In genomic region chr11:78240193-78240857, GRCm38 (mm10) we compare ENCODE assay signal across 11 mouse cellular contexts. TPM values are rescaled to one million over a fixed set of nuclear protein-coding genes. Genes with fewer than 3 reads are reported as not detected.
DNase-seq lines count a peak whose midpoint lies in the region; ATAC-seq and TF ChIP-seq lines count a peak whose summit lies in the region.
"Had no signal": no experiment of that assay in that cellular context is flagged by ENCODE, and none has a peak within 500 bp of the region (broad histone marks: within the 10 kb centered on the region; RNA-seq: fewer than 3 reads in every experiment).

No protein-coding gene starts in this region.

- H3K4me3 ChIP-seq in forebrain, postnatal 0 days (ENCODE audit: low read depth, low read length) = no peak overlapping the region
- H3K4me3 ChIP-seq in forebrain, embryonic 13.5 days = no peak overlapping the region
- no peak overlapping the region for H3K4me3 ChIP-seq in midbrain, embryonic 11.5 days (ENCODE audit: low read depth, low read length)
- no peak overlapping the region for H3K4me3 ChIP-seq in midbrain, embryonic 14.5 days (replicated peaks; ENCODE audit: low read depth, low read length)
- no peak overlapping the region for H3K4me3 ChIP-seq in intestine, postnatal 0 days (ENCODE audit: low read depth, low read length)
- H3K4me3 ChIP-seq: liver, embryonic 12.5 days had no signal

- no peak overlapping the region for H3K4me2 ChIP-seq in forebrain, postnatal 0 days (ENCODE audit: low read depth)
- no peak overlapping the region for H3K4me2 ChIP-seq in forebrain, embryonic 13.5 days
- no peak overlapping the region for H3K4me2 ChIP-seq in midbrain, embryonic 11.5 days
- H3K4me2 ChIP-seq in midbrain, embryonic 14.5 days (ENCODE audit: low read length) = no peak overlapping the region
- no peak overlapping the region for H3K4me2 ChIP-seq in intestine, postnatal 0 days (replicated peaks; ENCODE audit: low read depth)
- H3K4me2 ChIP-seq: liver, embryonic 12.5 days had no signal

- no peak for ATAC-seq in forebrain, postnatal 0 days
- ATAC-seq in forebrain, embryonic 13.5 days = no peak
- ATAC-seq in midbrain, embryonic 11.5 days (ENCODE audit: low FRiP score) = no peak
- no peak for ATAC-seq in midbrain, embryonic 14.5 days (ENCODE audit: low FRiP score, low TSS enrichment)
- no peak for ATAC-seq in intestine, postnatal 0 days
- ATAC-seq: liver, embryonic 12.5 days had no signal

- no peak for TF ChIP-seq CTCF in forebrain, postnatal 0 days (IDR thresholded peaks at IDR 0.05; ENCODE audit: low read depth)
- TF ChIP-seq CTCF in intestine, postnatal 0 days (IDR thresholded peaks at IDR 0.05; ENCODE audit: low read depth) = no peak

- 0 out of 2 replicates have a peak, but pooled peaks cover 6% of the 10 kb centered on the region for H3K4me1 ChIP-seq in forebrain, postnatal 0 days (ENCODE audit: insufficient read depth)
- H3K4me1 ChIP-seq in forebrain, embryonic 13.5 days = peaks cover 22% of the 10 kb centered on the region
- H3K4me1 ChIP-seq in midbrain, embryonic 11.5 days (ENCODE audit: control insufficient read depth, insufficient read depth, low read length) = peaks cover 10% of the 10 kb centered on the region
- H3K4me1 ChIP-seq in midbrain, embryonic 14.5 days (ENCODE audit: control insufficient read depth, insufficient read depth, low read length) = peaks cover 10% of the 10 kb centered on the region
- peaks cover 5% of the 10 kb centered on the region for H3K4me1 ChIP-seq in intestine, postnatal 0 days (replicated peaks; ENCODE audit: control insufficient read depth, insufficient read depth, low read length)

- H3K27ac ChIP-seq in forebrain, postnatal 0 days (ENCODE audit: low read depth, low read length) = no peak overlapping the region
- H3K27ac ChIP-seq in forebrain, embryonic 13.5 days = no peak overlapping the region
- no peak overlapping the region for H3K27ac ChIP-seq in midbrain, embryonic 11.5 days (ENCODE audit: low read depth, low read length)
- no peak overlapping the region for H3K27ac ChIP-seq in midbrain, embryonic 14.5 days (replicated peaks; ENCODE audit: low read depth, low read length)
- no peak overlapping the region for H3K27ac ChIP-seq in intestine, postnatal 0 days (ENCODE audit: low read depth, low read length)
- H3K27ac ChIP-seq: liver, embryonic 12.5 days had no signal

- peaks cover 17% of the 10 kb centered on the region; the same call in 1 of the 2 replicates for H3K36me3 ChIP-seq in forebrain, postnatal 0 days (ENCODE audit: insufficient read depth)
- H3K36me3 ChIP-seq in forebrain, embryonic 13.5 days (ENCODE audit: poor library complexity, severe bottlenecking) = peaks cover 30% of the 10 kb centered on the region
- H3K36me3 ChIP-seq in midbrain, embryonic 11.5 days (ENCODE audit: control insufficient read depth, insufficient read depth, low read length) = peaks cover 3% of the 10 kb centered on the region; the same call in 1 of the 2 replicates
- H3K36me3 ChIP-seq in midbrain, embryonic 14.5 days (ENCODE audit: control insufficient read depth, insufficient read depth, low read length) = peaks cover 21% of the 10 kb centered on the region
- peaks cover 13% of the 10 kb centered on the region for H3K36me3 ChIP-seq in intestine, postnatal 0 days (ENCODE audit: control insufficient read depth, insufficient read depth)

- WGBS in forebrain, postnatal 0 days = 76% methylated on average over 9 of the region's 9 CpGs
- WGBS in forebrain, embryonic 13.5 days = 88% methylated on average over 9 of the region's 9 CpGs
- WGBS in midbrain, embryonic 11.5 days = 95% methylated on average over 9 of the region's 9 CpGs
- 88% methylated on average over 9 of the region's 9 CpGs for WGBS in midbrain, embryonic 14.5 days
- 84% methylated on average over 9 of the region's 9 CpGs for WGBS in intestine, postnatal 0 days

- no peaks in the 10 kb centered on the region for H3K9me3 ChIP-seq in forebrain, postnatal 0 days (ENCODE audit: low read length)
- no peaks in the 10 kb centered on the region for H3K9me3 ChIP-seq in forebrain, embryonic 13.5 days (replicated peaks)
- H3K9me3 ChIP-seq in midbrain, embryonic 11.5 days (ENCODE audit: control insufficient read depth, low read length) = no peaks in the 10 kb centered on the region
- H3K9me3 ChIP-seq in midbrain, embryonic 14.5 days (ENCODE audit: control insufficient read depth, low read length) = no peaks in the 10 kb centered on the region
- no peaks in the 10 kb centered on the region for H3K9me3 ChIP-seq in intestine, postnatal 0 days (ENCODE audit: control insufficient read depth)
- H3K9me3 ChIP-seq: liver, embryonic 12.5 days had no signal

- peak; percentile 11 for DNase-seq in forebrain, postnatal 0 days
- DNase-seq in midbrain, embryonic 11.5 days (ENCODE audit: low spot score, missing footprints) = peak; percentile 41
- no peak for DNase-seq in midbrain, embryonic 14.5 days
- DNase-seq in layer of hippocampus, postnatal 14 days (ENCODE audit: low spot score in 2 of 2) = peak; percentile 45 to 79
- peak; percentile 50 for DNase-seq in right cerebral cortex, postnatal 25 days
- no peak for DNase-seq in adrenal gland, adult 18-20 months (ENCODE audit: low spot score in 2 of 2)
- DNase-seq: kidney, postnatal 10 days; thymus, adult 2 months had no signal

- no peak overlapping the region for H3K9ac ChIP-seq in forebrain, postnatal 0 days
- H3K9ac ChIP-seq in forebrain, embryonic 13.5 days = no peak overlapping the region
- H3K9ac ChIP-seq in midbrain, embryonic 11.5 days (ENCODE audit: low read length) = no peak overlapping the region
- H3K9ac ChIP-seq in midbrain, embryonic 14.5 days (replicated peaks; ENCODE audit: low read length) = no peak overlapping the region
- no peak overlapping the region for H3K9ac ChIP-seq in intestine, postnatal 0 days (ENCODE audit: low read depth, low read length)
- H3K9ac ChIP-seq: liver, embryonic 12.5 days had no signal

- H3K27me3 ChIP-seq in forebrain, postnatal 0 days (ENCODE audit: insufficient read depth, low read length) = no peaks in the 10 kb centered on the region
- H3K27me3 ChIP-seq in forebrain, embryonic 13.5 days = no peaks in the 10 kb centered on the region
- H3K27me3 ChIP-seq in midbrain, embryonic 11.5 days (ENCODE audit: control insufficient read depth, insufficient read depth, low read length) = no peaks in the 10 kb centered on the region
- H3K27me3 ChIP-seq in midbrain, embryonic 14.5 days (ENCODE audit: control insufficient read depth, insufficient read depth, low read length) = no peaks in the 10 kb centered on the region
- no peaks in the 10 kb centered on the region for H3K27me3 ChIP-seq in intestine, postnatal 0 days (replicated peaks; ENCODE audit: control insufficient read depth, insufficient read depth, low read length)
- H3K27me3 ChIP-seq: liver, embryonic 12.5 days had no signal

RNA-seq across cellular contexts. Expression of gene Sdf2, which starts 5.2 kb away (rescaled TPM):
- 76.2 and 76.4 TPM in 2 replicates for total RNA-seq in forebrain, postnatal 0 days (2014; rRNA removed)
- 92.1 and 92.8 TPM in 2 replicates for polyA plus RNA-seq in forebrain, postnatal 0 days (2015; fragmentation: Nextera tagmentation; extraction: Ambion mirVana)
- 62.7 and 64.1 TPM in 2 replicates for polyA plus RNA-seq in forebrain, embryonic 13.5 days (2015; fragmentation: Nextera tagmentation; extraction: Ambion mirVana)
- 55.0 and 58.5 TPM in 2 replicates for polyA plus RNA-seq in midbrain, embryonic 11.5 days (2014; fragmentation: Nextera tagmentation; extraction: Ambion mirVana)
- polyA plus RNA-seq in midbrain, embryonic 14.5 days (2014; fragmentation: Nextera tagmentation; extraction: Ambion mirVana) = 84.5 and 99.1 TPM in 2 replicates
- 10 to 100 TPM; 64.4 to 66.4 TPM for total RNA-seq in layer of hippocampus, postnatal 14 days (2021)
- 61.8 and 66.6 TPM in 2 replicates for polyA plus RNA-seq in intestine, postnatal 0 days (2015; fragmentation: Nextera tagmentation; extraction: Ambion mirVana)
- total RNA-seq in adrenal gland, adult 18-20 months (2021) = 100 to 1,000 TPM in 1 of 2 experiments, 10 to 100 TPM in 1; 97.3 to 120 TPM

RNA-seq across cellular contexts. Expression of gene Supt6, which starts 5.5 kb away (rescaled TPM):
- total RNA-seq in forebrain, postnatal 0 days (2014; rRNA removed) = 31.8 and 44.1 TPM in 2 replicates
- 15.9 and 21.6 TPM in 2 replicates for polyA plus RNA-seq in forebrain, postnatal 0 days (2015; fragmentation: Nextera tagmentation; extraction: Ambion mirVana)
- polyA plus RNA-seq in forebrain, embryonic 13.5 days (2015; fragmentation: Nextera tagmentation; extraction: Ambion mirVana) = 24.9 and 29.4 TPM in 2 replicates
- polyA plus RNA-seq in midbrain, embryonic 11.5 days (2014; fragmentation: Nextera tagmentation; extraction: Ambion mirVana) = 25.2 and 25.5 TPM in 2 replicates
- 21.2 and 29.5 TPM in 2 replicates for polyA plus RNA-seq in midbrain, embryonic 14.5 days (2014; fragmentation: Nextera tagmentation; extraction: Ambion mirVana)
- 100 to 1,000 TPM; 102 to 112 TPM for total RNA-seq in layer of hippocampus, postnatal 14 days (2021)
- polyA plus RNA-seq in intestine, postnatal 0 days (2015; fragmentation: Nextera tagmentation; extraction: Ambion mirVana) = 8.8 and 9.5 TPM in 2 replicates
- total RNA-seq in adrenal gland, adult 18-20 months (2021) = 10 to 100 TPM; 71.5 to 85.0 TPM

RNA-seq across cellular contexts. Expression of gene 2610507B11Rik, which starts 21.2 kb away (rescaled TPM):
- 58.6 and 70.2 TPM in 2 replicates for total RNA-seq in forebrain, postnatal 0 days (2014; rRNA removed)
- polyA plus RNA-seq in forebrain, postnatal 0 days (2015; fragmentation: Nextera tagmentation; extraction: Ambion mirVana) = 34.6 and 49.4 TPM in 2 replicates
- polyA plus RNA-seq in forebrain, embryonic 13.5 days (2015; fragmentation: Nextera tagmentation; extraction: Ambion mirVana) = 61.8 and 73.0 TPM in 2 replicates
- polyA plus RNA-seq in midbrain, embryonic 11.5 days (2014; fragmentation: Nextera tagmentation; extraction: Ambion mirVana) = 61.2 and 70.4 TPM in 2 replicates
- 52.8 and 72.1 TPM in 2 replicates for polyA plus RNA-seq in midbrain, embryonic 14.5 days (2014; fragmentation: Nextera tagmentation; extraction: Ambion mirVana)
- 100 to 1,000 TPM; 210 TPM for total RNA-seq in layer of hippocampus, postnatal 14 days (2021)
- polyA plus RNA-seq in intestine, postnatal 0 days (2015; fragmentation: Nextera tagmentation; extraction: Ambion mirVana) = 49.9 and 54.9 TPM in 2 replicates
- total RNA-seq in adrenal gland, adult 18-20 months (2021) = 100 to 1,000 TPM; 168 to 185 TPM

RNA-seq across cellular contexts. Expression of gene Proca1, which starts 47.1 kb away (rescaled TPM):
- 0.81 and 2.4 TPM in 2 replicates for total RNA-seq in forebrain, postnatal 0 days (2014; rRNA removed)
- polyA plus RNA-seq in forebrain, postnatal 0 days (2015; fragmentation: Nextera tagmentation; extraction: Ambion mirVana) = 2.5 and 3.3 TPM in 2 replicates
- polyA plus RNA-seq in forebrain, embryonic 13.5 days (2015; fragmentation: Nextera tagmentation; extraction: Ambion mirVana) = 1.3 and 1.6 TPM in 2 replicates
- polyA plus RNA-seq in midbrain, embryonic 11.5 days (2014; fragmentation: Nextera tagmentation; extraction: Ambion mirVana) = 0.99 and 1.0 TPM in 2 replicates
- polyA plus RNA-seq in midbrain, embryonic 14.5 days (2014; fragmentation: Nextera tagmentation; extraction: Ambion mirVana) = 0.97 and 1.0 TPM in 2 replicates
- 1 to 10 TPM; 6.7 to 6.9 TPM for total RNA-seq in layer of hippocampus, postnatal 14 days (2021)
- polyA plus RNA-seq in intestine, postnatal 0 days (2015; fragmentation: Nextera tagmentation; extraction: Ambion mirVana) = 0.77 and 1.1 TPM in 2 replicates
- 10 to 100 TPM; 14.6 to 22.9 TPM for total RNA-seq in adrenal gland, adult 18-20 months (2021)

RNA-seq across cellular contexts. Expression of gene BC030499, which starts 50.3 kb away (rescaled TPM):
- 0.38 and 0.62 TPM in 2 replicates for total RNA-seq in forebrain, postnatal 0 days (2014; rRNA removed)
- not detected in 2 replicates for polyA plus RNA-seq in forebrain, postnatal 0 days (2015; fragmentation: Nextera tagmentation; extraction: Ambion mirVana)
- 0.18 and 0.35 TPM in 2 replicates for polyA plus RNA-seq in forebrain, embryonic 13.5 days (2015; fragmentation: Nextera tagmentation; extraction: Ambion mirVana)
- 0.27 and 0.37 TPM in 2 replicates for polyA plus RNA-seq in midbrain, embryonic 11.5 days (2014; fragmentation: Nextera tagmentation; extraction: Ambion mirVana)
- polyA plus RNA-seq in midbrain, embryonic 14.5 days (2014; fragmentation: Nextera tagmentation; extraction: Ambion mirVana) = 0.15 and 0.34 TPM in 2 replicates
- total RNA-seq in layer of hippocampus, postnatal 14 days (2021) = 1 to 10 TPM; 1.4 to 2.6 TPM
- 0.07 TPM in 1 of 2 replicates, not detected in the other for polyA plus RNA-seq in intestine, postnatal 0 days (2015; fragmentation: Nextera tagmentation; extraction: Ambion mirVana)
- total RNA-seq in adrenal gland, adult 18-20 months (2021) = under 1 TPM; 0.46 to 0.54 TPM

Comparison
In these comparisons a context has a peak if more than half of its experiments do, and no peak if none do; other contexts are left out.
1. DNase-seq: peak in forebrain, postnatal 0 days (single experiment), midbrain, embryonic 11.5 days (single experiment), layer of hippocampus, postnatal 14 days (2 of 2) and right cerebral cortex, postnatal 25 days (single experiment); none in midbrain, embryonic 14.5 days (single experiment) and adrenal gland, adult 18-20 months (0 of 2).